Mouse (Mus musculus) left cerebral cortex, postnatal 25 days (tissue): ENCODE measurements around the gene Khdrbs1. TPM values are rescaled to one million over a fixed set of nuclear protein-coding genes. Genes with fewer than 3 reads are reported as not detected.

ENCODE experiments used
- DNase-seq, 2 experiments: peaks; one replicate each; pipeline ENCODE4 v3.0.0; 2022; ENCODE audit warnings: low spot score in 2 of 2, mixed read lengths in 1 of 2
- intact Hi-C: fragments of 180-260 bp; cut with DNase I; formaldehyde crosslinking; loops from one replicate; pipeline ENCODE4 v1.15.1; 2025
- microRNA-seq, 2 experiments: library from miRNA; unstranded; fragments of <30 nt; microRNA quantifications; one replicate each; pipeline ENCODE4 v1.2.0; 2022
- total RNA-seq, 2 experiments: library from RNA; stranded (reverse); gene quantifications; 2 replicates each; pipeline ENCODE4 v1.2.3; 2021

Khdrbs1 gene
- total RNA-seq, 2 experiments from 2014 or later = 87.6 to 88.7 TPM

- DNase-seq = peak; percentile 92 to 95
- intact Hi-C loops = loop anchor here (1.0 kb wide), 1 partner anchor 24 kb away; the partner anchor contains the start of gene Kpna6
Observed at GRCm38 (mm10) chr4:129696158-129696985, 45.7 kb downstream of the Khdrbs1 start, which contains the start of gene Tmem39b. TSS of gene Tmem39b (minus strand) at chr4:129696838.

- intact Hi-C loops = loop anchor here (1.0 kb wide), 1 partner anchor 23 kb away; the partner anchor contains the start of gene Kpna6
- no peak for DNase-seq
Observed at GRCm38 (mm10) chr4:129695815-129696157, 46.3 kb downstream of the Khdrbs1 start.

- intact Hi-C loops = no loop called here
- no peak for DNase-seq
Observed at GRCm38 (mm10) chr4:129684531-129684930, 57.6 kb downstream of the Khdrbs1 start.

- intact Hi-C loops = no loop called here
- DNase-seq = no peak
Observed at GRCm38 (mm10) chr4:129683901-129684493, 58.1 kb downstream of the Khdrbs1 start.

- intact Hi-C loops = no loop called here
Observed at GRCm38 (mm10) chr4:129681837-129682236, 60.3 kb downstream of the Khdrbs1 start.

GRCm38 (mm10) chr4:129672878-129673449, 69.1 kb downstream of the Khdrbs1 start:
- no peak for DNase-seq
- intact Hi-C loops = loop anchor here (1.0 kb wide), 1 partner anchor 23 kb away; the partner anchor contains the start of gene Tmem39b

More at GRCm38 (mm10) chr4:129681837-129682236, 60.3 kb downstream of the Khdrbs1 start:
- DNase-seq = no peak

DNA sequence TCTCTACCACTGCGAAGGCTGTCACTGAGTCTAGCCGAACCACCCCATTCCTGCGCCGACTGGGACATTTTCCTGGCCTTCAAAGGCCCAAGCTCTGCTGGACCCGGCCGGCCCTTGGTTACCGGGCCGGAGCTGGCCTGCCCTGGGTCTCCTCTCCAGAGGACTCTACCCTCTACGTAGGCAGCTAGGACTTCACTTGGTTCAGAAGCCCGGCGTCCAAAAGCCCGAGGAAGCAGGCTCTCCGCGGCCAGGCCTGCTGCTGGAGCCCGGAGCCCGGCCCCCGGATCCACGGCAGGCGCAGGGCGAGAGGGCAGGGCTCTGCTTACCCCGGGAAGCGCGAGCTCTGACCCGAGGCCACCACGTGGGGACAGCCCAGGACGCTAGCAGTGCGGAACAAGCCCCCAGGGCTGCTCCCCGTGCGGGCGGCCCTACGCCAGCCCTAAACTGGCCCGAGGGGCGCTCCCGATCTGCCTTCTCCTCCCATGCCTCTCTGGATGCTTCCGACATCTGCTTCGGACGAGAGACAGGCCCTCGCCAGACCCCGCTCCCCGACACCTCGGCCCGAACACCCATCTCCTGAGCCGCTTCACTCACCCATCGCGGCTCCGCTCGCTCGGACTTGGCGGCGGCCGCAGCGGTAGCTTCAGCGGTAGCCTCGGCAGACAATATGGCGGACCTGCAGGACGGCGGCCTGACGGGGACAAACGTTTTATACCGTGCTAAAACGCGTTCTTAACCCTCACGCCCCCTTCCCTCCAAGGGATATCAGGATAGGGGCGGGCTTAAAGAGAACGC, 69.8 kb downstream of the Khdrbs1 start, which contains the start of gene Kpna6:
Kpna6 (minus strand) TSS at position 685 of the 795 bp plus-strand sequence.
- intact Hi-C loops = loop anchor here (1.0 kb wide), 1 partner anchor 24 kb away; the partner anchor contains the start of gene Tmem39b
- peak; percentile 93 for DNase-seq

DNA sequence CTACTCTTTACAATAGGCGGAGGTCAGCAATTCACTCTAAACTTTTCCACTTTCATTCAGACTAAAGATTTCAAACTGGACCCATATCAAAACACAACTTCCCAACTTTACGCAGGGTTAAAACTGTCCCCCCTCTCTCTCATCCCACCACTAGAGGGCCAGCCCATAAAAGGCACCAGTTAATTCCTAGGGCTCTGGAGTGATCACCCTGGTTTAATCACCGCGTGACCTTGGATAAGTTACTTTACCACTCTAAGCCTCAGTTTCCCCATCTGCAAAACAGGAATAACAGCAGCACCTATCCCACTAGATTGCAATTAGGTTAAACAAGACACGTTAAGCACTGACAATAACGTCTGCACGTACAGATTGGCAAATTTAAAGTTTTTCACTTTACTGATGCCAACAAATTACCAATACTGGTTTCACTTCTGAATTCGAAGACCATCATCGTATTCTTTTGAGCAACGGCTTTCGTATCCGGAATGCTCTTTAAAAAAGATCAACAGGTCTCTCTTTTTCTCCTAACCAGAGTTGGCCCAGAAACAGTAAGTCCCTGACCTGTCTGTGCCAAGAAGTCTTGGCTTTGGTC, 70.5 kb downstream of the Khdrbs1 start:
- peak; percentile 37 to 53 for DNase-seq
- intact Hi-C loops = loop anchor here (1.0 kb wide), 1 partner anchor 25 kb away; the partner anchor contains the start of gene Tmem39b

DNA sequence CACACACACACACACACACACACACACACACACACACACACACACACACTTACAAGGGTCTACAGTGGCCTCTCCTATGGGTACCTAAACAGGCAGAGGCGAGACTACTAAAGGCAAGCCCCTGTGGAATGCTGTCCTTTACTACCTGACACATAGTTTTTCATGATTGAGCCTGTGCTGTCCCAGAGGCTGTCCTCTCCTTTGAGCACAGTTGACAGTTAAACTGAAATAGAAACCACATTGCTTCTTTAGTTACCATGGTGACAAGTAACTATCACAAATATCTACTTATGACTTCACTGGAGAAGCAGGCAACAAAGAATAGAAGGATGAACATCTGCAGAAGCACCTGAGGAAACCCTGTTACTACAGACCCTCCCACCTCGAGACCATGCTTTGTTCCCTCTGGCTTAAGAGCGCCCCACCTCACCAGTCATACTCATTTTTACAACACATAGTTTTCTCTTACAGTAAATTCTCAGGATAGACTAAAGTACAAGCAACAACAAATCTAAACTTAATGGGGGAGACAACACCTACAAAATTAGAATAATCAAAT, 79.8 kb downstream of the Khdrbs1 start:
- intact Hi-C loops = no loop called here
- no peak for DNase-seq

DNA sequence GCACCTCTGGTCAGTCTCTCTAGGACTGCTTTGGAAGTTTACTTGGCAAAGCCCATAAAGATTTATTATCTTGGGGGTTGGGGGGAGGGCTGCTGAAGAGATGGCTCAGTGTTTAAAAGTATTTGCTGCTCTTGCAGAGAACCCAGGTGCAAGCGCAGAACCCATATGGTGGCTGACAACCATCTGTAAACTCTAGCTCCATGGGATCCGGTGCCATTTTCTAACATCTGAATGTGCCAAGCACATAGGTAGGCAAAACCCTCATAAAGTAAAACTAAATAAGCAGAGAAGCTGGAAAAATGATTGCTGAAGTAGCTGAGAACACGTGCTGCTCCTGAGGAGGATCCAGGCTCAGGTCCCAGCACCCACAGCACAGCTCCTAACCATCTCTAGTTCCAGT, 80.5 kb downstream of the Khdrbs1 start:
- intact Hi-C loops = no loop called here
- DNase-seq = no peak

- DNase-seq = peak in 1 of 2 experiments; percentile 60
- intact Hi-C loops = no loop called here
Observed at GRCm38 (mm10) chr4:129654770-129655169, 87.3 kb downstream of the Khdrbs1 start.

Small RNA genes lying within 50 kb of the gene (microRNA-seq; reads per million reads assigned to microRNA genes)
- gene Gm28017 (0 reads per million in 2 experiments), gene Mir7016 (4.5 to 6.4 reads per million in 2 experiments)

Other genes starting within 250 kb of the Khdrbs1 start
- 100 to 1,000 TPM; 196 to 227 TPM for gene Marcksl1, start 228.7 kb downstream of the Khdrbs1 start, total RNA-seq
- 10 to 100 TPM; 28.5 to 31.6 TPM for gene Hdac1, start 199.6 kb downstream of the Khdrbs1 start, total RNA-seq
- gene Lck, start 168.7 kb downstream of the Khdrbs1 start, total RNA-seq = 1 to 10 TPM; 2.5 to 2.7 TPM
- gene Fam167b, start 163.8 kb downstream of the Khdrbs1 start, total RNA-seq = under 1 TPM in 1 of 2 experiments, not detected in 1; 0.50 TPM
- 100 to 1,000 TPM; 133 to 136 TPM for gene Eif3i, start 141.7 kb downstream of the Khdrbs1 start, total RNA-seq
- gene Tmem234, start 141.6 kb downstream of the Khdrbs1 start, total RNA-seq = 10 to 100 TPM; 96.6 to 96.8 TPM
- 1 to 10 TPM; 4.3 to 4.7 TPM for gene Dcdc2b, start 128.0 kb downstream of the Khdrbs1 start, total RNA-seq
- 10 to 100 TPM; 29.8 to 37.0 TPM for gene Iqcc, start 123.2 kb downstream of the Khdrbs1 start, total RNA-seq
- gene Ccdc28b, start 118.4 kb downstream of the Khdrbs1 start, total RNA-seq = 10 to 100 TPM; 66.5 to 67.5 TPM
- gene Txlna, start 101.2 kb downstream of the Khdrbs1 start, total RNA-seq = 10 to 100 TPM; 41.2 to 43.4 TPM
- 100 to 1,000 TPM in 1 of 2 experiments, 10 to 100 TPM in 1; 86.5 to 106 TPM for gene Kpna6, start 69.5 kb downstream of the Khdrbs1 start, total RNA-seq
- 10 to 100 TPM; 13.0 to 13.4 TPM for gene Tmem39b, start 45.5 kb downstream of the Khdrbs1 start, total RNA-seq
- gene Ptp4a2, start 68.9 kb upstream of the Khdrbs1 start, total RNA-seq = 100 to 1,000 TPM; 115 to 138 TPM
- gene Spocd1, start 186.9 kb upstream of the Khdrbs1 start, total RNA-seq = under 1 TPM; 0.37 TPM
- gene Adgrb2, start 242.6 kb upstream of the Khdrbs1 start, total RNA-seq = 100 to 1,000 TPM; 377 to 394 TPM